Mouse (Mus musculus) forebrain, embryonic 16.5 days (tissue): ENCODE results near the gene Dap. TPM values are rescaled to one million over a fixed set of nuclear protein-coding genes. Genes with fewer than 3 reads are reported as not detected.

Experiments
- ATAC-seq: fragments of 200-750 bp; cut with Nextera tagmentation; 2 replicates; pipeline ENCODE4 v1.8.0; 2017; ENCODE audit warnings: mild to moderate bottlenecking, moderate library complexity
- H3K27ac ChIP-seq: fragments of 300-500 bp; sonication (generic); 2 replicates; pipeline ENCODE4 v1.5.1; 2014; ENCODE audit warnings: low read length, control low read depth
- H3K27me3 ChIP-seq: fragments of 300-500 bp; sonication (generic); replicated peaks from 2 replicates; pipeline ENCODE4 v1.6.1; 2014; ENCODE audit warnings: low read length; ENCODE audit not compliant: control insufficient read depth, insufficient read depth
- H3K36me3 ChIP-seq: fragments of 300-500 bp; sonication (generic); 2 replicates; pipeline ENCODE4 v1.6.1; 2014; ENCODE audit not compliant: control insufficient read depth, insufficient read depth
- H3K4me1 ChIP-seq: fragments of 300-500 bp; sonication (generic); replicated peaks from 2 replicates; pipeline ENCODE4 v1.6.1; 2014; ENCODE audit warnings: low read length; ENCODE audit not compliant: control insufficient read depth, insufficient read depth
- H3K4me2 ChIP-seq: fragments of 300-500 bp; sonication (generic); 2 replicates; pipeline ENCODE4 v1.6.1; 2014; ENCODE audit warnings: mild to moderate bottlenecking, low read length, control low read depth
- H3K4me3 ChIP-seq: fragments of 300-500 bp; sonication (generic); replicated peaks from 2 replicates; pipeline ENCODE4 v1.5.1; 2014; ENCODE audit warnings: mild to moderate bottlenecking, low read length, control low read depth
- H3K9ac ChIP-seq: fragments of 300-500 bp; sonication (generic); replicated peaks from 2 replicates; pipeline ENCODE4 v1.6.1; 2014; ENCODE audit warnings: low read depth, low read length, control low read depth
- H3K9me3 ChIP-seq: fragments of 300-500 bp; sonication (generic); 2 replicates; pipeline ENCODE4 v1.6.1; 2016; ENCODE audit warnings: low read length; ENCODE audit not compliant: control insufficient read depth
- WGBS: fragments of 180-500 bp; shearing (Covaris S2); extraction: QIAGEN DNeasy Blood & Tissue Kit; methylation state at CpG from one replicate; pipeline ENCODE4 v1.1.7; 2014; 5-methylcytosine and 5-hydroxymethylcytosine counted together
- polyA plus RNA-seq: library from polyadenylated mRNA; unstranded; fragments of >200 nt; fragmentation: Nextera tagmentation; extraction: Ambion mirVana; gene quantifications from 2 replicates; pipeline ENCODE4 v1.2.1, GENCODE M21; 2015

Dap gene
- 18.0 and 20.4 TPM in 2 replicates for polyA plus RNA-seq

DNA sequence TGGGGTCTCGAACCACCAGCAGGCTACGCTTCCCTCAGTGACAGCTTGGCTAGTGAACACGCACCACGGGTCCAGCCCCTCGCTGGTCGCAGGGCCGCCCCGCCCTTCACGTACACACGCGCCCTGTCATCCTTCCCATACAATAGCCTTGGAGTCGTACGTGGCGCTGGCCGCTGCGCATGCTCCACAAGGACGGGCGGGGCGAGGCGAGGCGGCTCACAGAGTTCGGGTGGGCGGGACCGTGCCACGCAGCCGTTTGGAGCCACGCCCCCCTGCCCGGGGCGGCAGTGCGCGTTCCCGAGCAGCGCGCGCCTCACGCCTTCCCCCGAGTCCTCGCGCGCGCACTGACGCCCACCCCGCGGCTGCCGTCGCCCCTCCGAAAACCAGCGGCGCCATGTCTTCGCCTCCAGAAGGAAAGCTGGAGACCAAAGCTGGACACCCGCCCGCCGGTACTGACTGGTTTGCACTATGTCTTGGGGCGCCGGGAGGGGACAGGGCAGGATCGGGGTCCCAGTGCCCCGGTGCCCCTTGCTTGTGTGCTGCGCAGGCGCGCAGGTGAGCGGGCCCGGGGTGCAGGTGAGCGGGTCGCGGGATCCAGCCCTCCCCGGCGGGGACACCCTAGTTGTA, at the start of gene Dap:
Dap (plus strand) TSS at position 180 of the 627 bp plus-strand sequence.
- peak within 1 kb of the TSS; percentile 89 for H3K9ac ChIP-seq
- H3K4me3 ChIP-seq = peak within 1 kb of the TSS; percentile 79
- H3K4me1 ChIP-seq = peaks cover 10% of the 10 kb centered on the region
- 0% methylated on average over 66 of the region's 67 CpGs for WGBS
- H3K9me3 ChIP-seq = no peaks in the 10 kb centered on the region
- peak; percentile 99 for ATAC-seq
- no peaks in the 10 kb centered on the region for H3K27me3 ChIP-seq
- H3K27ac ChIP-seq = peak within 1 kb of the TSS; percentile 83
- H3K4me2 ChIP-seq = peak within 1 kb of the TSS; percentile 80
- H3K36me3 ChIP-seq = no peaks in the 10 kb centered on the region

GRCm38 (mm10) chr15:31176566-31176965, 47.5 kb upstream of the Dap start:
- H3K9ac ChIP-seq = no peak overlapping the region
- H3K27me3 ChIP-seq = no peaks in the 10 kb centered on the region
- H3K4me3 ChIP-seq = no peak overlapping the region
- H3K36me3 ChIP-seq = no peaks in the 10 kb centered on the region
- 45% methylated on average over 8 of the region's 8 CpGs for WGBS
- H3K27ac ChIP-seq = no peak overlapping the region
- no peak for ATAC-seq
- H3K4me2 ChIP-seq = no peak overlapping the region
- no peaks in the 10 kb centered on the region; the same call in 1 of the 2 replicates for H3K4me1 ChIP-seq
- no peaks in the 10 kb centered on the region for H3K9me3 ChIP-seq

GRCm38 (mm10) chr15:31184651-31185443, 39.3 kb upstream of the Dap start:
- no peak overlapping the region for H3K9ac ChIP-seq
- ATAC-seq = no peak

DNA sequence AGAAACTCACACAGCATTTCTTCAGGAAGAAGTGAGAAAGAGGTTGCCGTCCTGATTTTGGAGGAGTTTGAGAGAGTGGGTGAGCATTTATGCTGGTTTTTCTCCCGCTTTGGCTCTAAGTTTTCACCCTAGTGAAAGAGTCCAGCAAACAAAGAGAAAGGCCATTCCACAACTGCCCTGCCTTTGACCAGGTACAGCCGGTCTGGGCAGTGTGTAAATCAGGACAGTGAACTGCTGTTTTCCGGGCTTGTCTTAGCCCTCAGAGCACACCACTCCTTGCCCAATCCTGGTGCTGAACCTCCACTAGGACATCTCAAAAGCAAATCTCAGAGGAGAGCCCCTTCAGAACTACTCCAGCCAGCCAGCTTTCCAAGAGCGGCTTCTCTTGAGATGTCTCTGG, 38.6 kb upstream of the Dap start:
- no peak for ATAC-seq
- Histone ChIP-seq H3K36me3 (no peaks in the 10 kb centered on the region), H3K27ac (no peak overlapping the region), H3K4me3 (no peak overlapping the region), H3K4me2 (no peak overlapping the region), H3K27me3 (no peaks in the 10 kb centered on the region), H3K9ac (no peak overlapping the region), H3K4me1 (no peaks in the 10 kb centered on the region), H3K9me3 (no peaks in the 10 kb centered on the region)
- WGBS = 96% methylated on average over 5 of the region's 5 CpGs

More at GRCm38 (mm10) chr15:31184651-31185443, 39.3 kb upstream of the Dap start:
- Histone ChIP-seq H3K4me1 (no peaks in the 10 kb centered on the region), H3K36me3 (no peaks in the 10 kb centered on the region), H3K27me3 (no peaks in the 10 kb centered on the region), H3K27ac (no peak overlapping the region), H3K4me2 (no peak overlapping the region), H3K4me3 (no peak overlapping the region), H3K9me3 (no peaks in the 10 kb centered on the region)
- whole genome bisulfite sequencing = 82% methylated on average over 12 of the region's 12 CpGs

GRCm38 (mm10) chr15:31186371-31186901, 37.7 kb upstream of the Dap start:
- no peaks in the 10 kb centered on the region for H3K4me1 ChIP-seq
- no peaks in the 10 kb centered on the region for H3K27me3 ChIP-seq
- no peak overlapping the region for H3K4me3 ChIP-seq
- no peaks in the 10 kb centered on the region for H3K9me3 ChIP-seq
- ATAC-seq = no peak
- no peak overlapping the region for H3K27ac ChIP-seq
- no peak overlapping the region for H3K4me2 ChIP-seq
- no peak overlapping the region for H3K9ac ChIP-seq
- no peaks in the 10 kb centered on the region for H3K36me3 ChIP-seq
- WGBS = 92% methylated on average over 6 of the region's 6 CpGs

- H3K9ac ChIP-seq = no peak overlapping the region
- H3K4me1 ChIP-seq = no peaks in the 10 kb centered on the region
- no peak overlapping the region for H3K4me3 ChIP-seq
- no peak overlapping the region for H3K27ac ChIP-seq
- 96% methylated on average over 1 of the region's 1 CpGs for WGBS
- no peaks in the 10 kb centered on the region for H3K27me3 ChIP-seq
- H3K4me2 ChIP-seq = no peak overlapping the region
- H3K9me3 ChIP-seq = no peaks in the 10 kb centered on the region
- H3K36me3 ChIP-seq = no peaks in the 10 kb centered on the region
- ATAC-seq = no peak
Observed at GRCm38 (mm10) chr15:31192563-31192962, 31.6 kb upstream of the Dap start.

DNA sequence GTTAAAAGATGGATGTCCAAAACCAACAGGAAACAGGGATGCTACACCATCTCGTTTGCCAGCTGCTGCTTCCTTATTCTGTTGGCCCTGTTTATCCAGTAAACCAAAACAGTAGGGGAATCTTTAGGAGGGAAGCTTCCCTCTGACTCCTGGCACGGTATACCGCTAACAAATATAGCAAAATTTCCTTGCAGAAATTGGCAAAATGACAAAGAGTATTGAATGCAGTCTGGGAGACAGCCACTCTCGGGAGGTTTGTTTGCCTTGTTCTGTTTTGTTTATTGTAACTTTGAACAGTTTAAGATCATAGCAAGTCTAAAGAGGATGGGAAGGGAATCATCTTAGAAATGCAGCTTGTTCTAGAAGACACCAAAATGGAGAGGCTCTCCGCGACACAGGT, 28.3 kb upstream of the Dap start:
- no peak for ATAC-seq
- H3K9ac ChIP-seq = no peak overlapping the region
- no peaks in the 10 kb centered on the region for H3K9me3 ChIP-seq
- H3K4me3 ChIP-seq = no peak overlapping the region
- no peaks in the 10 kb centered on the region for H3K4me1 ChIP-seq
- H3K27ac ChIP-seq = no peak overlapping the region
- 68% methylated on average over 6 of the region's 6 CpGs for WGBS
- H3K4me2 ChIP-seq = no peak overlapping the region
- H3K27me3 ChIP-seq = no peaks in the 10 kb centered on the region
- no peaks in the 10 kb centered on the region for H3K36me3 ChIP-seq

- Histone ChIP-seq H3K9me3 (no peaks in the 10 kb centered on the region), H3K4me1 (no peaks in the 10 kb centered on the region), H3K36me3 (no peaks in the 10 kb centered on the region), H3K9ac (no peak overlapping the region), H3K4me2 (no peak overlapping the region), H3K27ac (no peak overlapping the region), H3K27me3 (no peaks in the 10 kb centered on the region), H3K4me3 (no peak overlapping the region)
- ATAC-seq = peak; percentile 43
- 70% methylated on average over 9 of the region's 9 CpGs for WGBS
Observed at GRCm38 (mm10) chr15:31207346-31208093, 16.6 kb upstream of the Dap start.

GRCm38 (mm10) chr15:31211910-31212309, 12.2 kb upstream of the Dap start:
- ATAC-seq = no peak
- H3K36me3 ChIP-seq = no peaks in the 10 kb centered on the region
- no peaks in the 10 kb centered on the region for H3K4me1 ChIP-seq
- no peak overlapping the region for H3K27ac ChIP-seq
- no peaks in the 10 kb centered on the region for H3K9me3 ChIP-seq
- no peak overlapping the region for H3K9ac ChIP-seq
- WGBS = 56% methylated on average over 7 of the region's 7 CpGs
- H3K4me3 ChIP-seq = no peak overlapping the region
- H3K27me3 ChIP-seq = no peaks in the 10 kb centered on the region
- no peak overlapping the region for H3K4me2 ChIP-seq
